Mouse (Mus musculus) hindbrain, embryonic 14.5 days (tissue): ENCODE data around the gene Tgm1. TPM values are rescaled to one million over a fixed set of nuclear protein-coding genes. Genes with fewer than 3 reads are reported as not detected.

Source experiments
- ATAC-seq: fragments of 200-750 bp; cut with Nextera tagmentation; 2 replicates; pipeline ENCODE4 v1.8.0; 2017; ENCODE audit warnings: moderate number of reproducible peaks, mild to moderate bottlenecking, moderate TSS enrichment, moderate library complexity; ENCODE audit not compliant: low FRiP score
- DNase-seq: peaks from one replicate; pipeline ENCODE4 v3.0.0-alpha.2; 2015; ENCODE audit warnings: low spot score
- H3K27ac ChIP-seq: fragments of 300-500 bp; sonication (generic); 2 replicates; pipeline ENCODE4 v1.5.1; 2014; ENCODE audit warnings: mild to moderate bottlenecking, moderate library complexity
- H3K27me3 ChIP-seq: fragments of 300-500 bp; sonication (generic); 2 replicates; pipeline ENCODE4 v1.6.1; 2014; ENCODE audit warnings: mild to moderate bottlenecking, low read length, mixed read lengths; ENCODE audit not compliant: control insufficient read depth, insufficient read depth
- H3K36me3 ChIP-seq: fragments of 300-500 bp; sonication (generic); replicated peaks from 2 replicates; pipeline ENCODE4 v1.6.1; 2014; ENCODE audit not compliant: control insufficient read depth, insufficient read depth
- H3K4me1 ChIP-seq: fragments of 300-500 bp; sonication (generic); replicated peaks from 2 replicates; pipeline ENCODE4 v1.6.1; 2014; ENCODE audit warnings: antibody characterized with exemption, low read length, mixed read lengths; ENCODE audit not compliant: control insufficient read depth, insufficient read depth
- H3K4me2 ChIP-seq: fragments of 300-500 bp; sonication (generic); replicated peaks from 2 replicates; pipeline ENCODE4 v1.6.1; 2014; ENCODE audit warnings: mild to moderate bottlenecking, moderate library complexity
- H3K4me3 ChIP-seq: fragments of 300-500 bp; sonication (generic); replicated peaks from 2 replicates; pipeline ENCODE4 v1.5.1; 2014; ENCODE audit warnings: mild to moderate bottlenecking, low read length
- H3K9ac ChIP-seq: fragments of 300-500 bp; sonication (generic); 2 replicates; pipeline ENCODE4 v1.6.1; 2014
- H3K9me3 ChIP-seq: fragments of 300-500 bp; sonication (generic); 2 replicates; pipeline ENCODE4 v1.6.1; 2016; ENCODE audit warnings: low read length; ENCODE audit not compliant: control insufficient read depth
- WGBS: fragments of 180-500 bp; shearing (Covaris S2); extraction: QIAGEN DNeasy Blood & Tissue Kit; methylation state at CpG from one replicate; pipeline ENCODE4 v1.1.7; 2014; 5-methylcytosine and 5-hydroxymethylcytosine counted together
- polyA plus RNA-seq: library from polyadenylated mRNA; unstranded; fragments of >200 nt; fragmentation: Nextera tagmentation; extraction: Ambion mirVana; gene quantifications from 2 replicates; pipeline ENCODE4 v1.2.1, GENCODE M21; 2014

The Tgm1 gene
- polyA plus RNA-seq, 1 experiment from 2014 or later: 0.25 TPM

- Histone ChIP-seq H3K9me3 (no peaks in the 10 kb centered on the region), H3K4me3 (no peak overlapping the region), H3K27me3 (no peaks in the 10 kb centered on the region), H3K4me2 (no peak overlapping the region), H3K27ac (no peak overlapping the region), H3K9ac (no peak overlapping the region), H3K4me1 (no peaks in the 10 kb centered on the region), H3K36me3 (no peaks in the 10 kb centered on the region)
- WGBS: 67% methylated on average over 9 of the region's 9 CpGs
- DNase-seq (no peak), ATAC-seq (no peak)
These were observed 12.6 kb downstream of the Tgm1 start for GRCm38 (mm10) chr14:55701131-55701530.

GRCm38 (mm10) chr14:55697226-55697625 lies 16.5 kb downstream of the Tgm1 start:
- no peak for ATAC-seq
- Histone ChIP-seq H3K4me3 (no peak overlapping the region), H3K9me3 (no peaks in the 10 kb centered on the region), H3K27ac (no peak overlapping the region), H3K36me3 (no peaks in the 10 kb centered on the region), H3K27me3 (no peaks in the 10 kb centered on the region), H3K9ac (no peak overlapping the region), H3K4me1 (no peaks in the 10 kb centered on the region), H3K4me2 (no peak overlapping the region)
- WGBS: 94% methylated on average over 4 of the region's 4 CpGs
- DNase-seq: no peak

GRCm38 (mm10) chr14:55689433-55689832 lies 24.3 kb downstream of the Tgm1 start:
- Histone ChIP-seq H3K9ac (no peak overlapping the region), H3K9me3 (no peaks in the 10 kb centered on the region)

GRCm38 (mm10) chr14:55682118-55682493 lies 31.6 kb downstream of the Tgm1 start:
- H3K4me2 ChIP-seq: peak overlapping the region; percentile 92
- WGBS: 17% methylated on average over 3 of the region's 3 CpGs
- peak overlapping the region; percentile 68 for H3K27ac ChIP-seq
- H3K4me1 ChIP-seq: peaks cover 7% of the 10 kb centered on the region
- ATAC-seq: peak; percentile 52; the same call in 1 of the 2 replicates
- H3K27me3 ChIP-seq: no peaks in the 10 kb centered on the region
- H3K9me3 ChIP-seq: no peaks in the 10 kb centered on the region
- H3K36me3 ChIP-seq: peaks cover 31% of the 10 kb centered on the region
- H3K9ac ChIP-seq: peak overlapping the region; percentile 46
- peak overlapping the region; percentile 72 for H3K4me3 ChIP-seq
- no peak for DNase-seq

More at GRCm38 (mm10) chr14:55689433-55689832, 24.3 kb downstream of the Tgm1 start:
- H3K4me2 ChIP-seq: no peak overlapping the region
- no peaks in the 10 kb centered on the region for H3K27me3 ChIP-seq
- no peaks in the 10 kb centered on the region for H3K4me1 ChIP-seq
- DNase-seq (no peak), ATAC-seq (no peak)
- H3K4me3 ChIP-seq: no peak overlapping the region
- 83% methylated on average over 10 of the region's 10 CpGs for WGBS
- H3K36me3 ChIP-seq: no peaks in the 10 kb centered on the region
- H3K27ac ChIP-seq: no peak overlapping the region

GRCm38 (mm10) chr14:55681160-55682117 lies 32.3 kb downstream of the Tgm1 start, which contains the start of gene Tinf2:
TSS of gene Tinf2 (minus strand) at chr14:55681820.
- under 1% methylated on average over 66 of the region's 66 CpGs for WGBS
- no peaks in the 10 kb centered on the region for H3K9me3 ChIP-seq
- peak within 1 kb of the TSS; percentile 92 for H3K4me2 ChIP-seq
- peak within 1 kb of the TSS; percentile 71 for H3K9ac ChIP-seq
- DNase-seq (peak; percentile 99), ATAC-seq (peak; percentile 99)
- peak within 1 kb of the TSS; percentile 72 for H3K4me3 ChIP-seq
- peak within 1 kb of the TSS; percentile 78 for H3K27ac ChIP-seq
- H3K4me1 ChIP-seq: peaks cover 7% of the 10 kb centered on the region
- H3K27me3 ChIP-seq: no peaks in the 10 kb centered on the region
- peaks cover 38% of the 10 kb centered on the region for H3K36me3 ChIP-seq

- no peaks in the 10 kb centered on the region for H3K27me3 ChIP-seq
- 84% methylated on average over 4 of the region's 4 CpGs for WGBS
- H3K4me3 ChIP-seq: no peak overlapping the region
- H3K4me1 ChIP-seq: peaks cover 12% of the 10 kb centered on the region
- no peak for ATAC-seq
- peaks cover 53% of the 10 kb centered on the region for H3K36me3 ChIP-seq
- DNase-seq: no peak
- no peak overlapping the region for H3K4me2 ChIP-seq
- H3K27ac ChIP-seq: no peak overlapping the region
- no peaks in the 10 kb centered on the region for H3K9me3 ChIP-seq
- H3K9ac ChIP-seq: no peak overlapping the region
These were observed 36.1 kb downstream of the Tgm1 start for GRCm38 (mm10) chr14:55677615-55678014.

- Histone ChIP-seq H3K4me2 (peak overlapping the region; percentile 71), H3K27me3 (no peaks in the 10 kb centered on the region), H3K9me3 (no peaks in the 10 kb centered on the region), H3K27ac (0 out of 2 replicates have a peak overlapping the region, but pooled peaks have one; percentile 92), H3K9ac (peak overlapping the region; percentile 75), H3K4me1 (peaks cover 20% of the 10 kb centered on the region), H3K4me3 (peak overlapping the region; percentile 78), H3K36me3 (peaks cover 36% of the 10 kb centered on the region)
- ATAC-seq (no peak), DNase-seq (no peak)
- 86% methylated on average over 7 of the region's 7 CpGs for WGBS
These were observed 41.0 kb downstream of the Tgm1 start for GRCm38 (mm10) chr14:55672741-55673060.

- H3K4me2 ChIP-seq: peak within 1 kb of the TSS; percentile 71
- peaks cover 20% of the 10 kb centered on the region for H3K4me1 ChIP-seq
- peak within 1 kb of the TSS; percentile 75 for H3K9ac ChIP-seq
- peak; percentile 98 for ATAC-seq
- H3K27me3 ChIP-seq: no peaks in the 10 kb centered on the region
- peak; percentile 91 for DNase-seq
- peaks cover 30% of the 10 kb centered on the region for H3K36me3 ChIP-seq
- WGBS: 2% methylated on average over 38 of the region's 38 CpGs
- H3K4me3 ChIP-seq: peak within 1 kb of the TSS; percentile 78
- no peaks in the 10 kb centered on the region for H3K9me3 ChIP-seq
- peak within 1 kb of the TSS; percentile 92 for H3K27ac ChIP-seq
These were observed 41.6 kb downstream of the Tgm1 start, which contains the start of the genes Gmpr2 and Nedd8 for GRCm38 (mm10) chr14:55671833-55672740. TSS of gene Gmpr2 (plus strand) at chr14:55671941. TSS of gene Nedd8 (minus strand) at chr14:55672124.

GRCm38 (mm10) chr14:55671486-55671832 lies 42.3 kb downstream of the Tgm1 start:
- under 1% methylated on average over 12 of the region's 12 CpGs for WGBS
- H3K4me2 ChIP-seq: peak overlapping the region; percentile 71
- ATAC-seq: peak; percentile 65

More at GRCm38 (mm10) chr14:55671486-55671832, 42.3 kb downstream of the Tgm1 start:
- peak overlapping the region; percentile 78 for H3K4me3 ChIP-seq
- no peaks in the 10 kb centered on the region for H3K27me3 ChIP-seq
- peak overlapping the region; percentile 92 for H3K27ac ChIP-seq
- DNase-seq: no peak
- peaks cover 27% of the 10 kb centered on the region for H3K36me3 ChIP-seq
- H3K9me3 ChIP-seq: no peaks in the 10 kb centered on the region
- peak overlapping the region; percentile 75 for H3K9ac ChIP-seq
- peaks cover 20% of the 10 kb centered on the region for H3K4me1 ChIP-seq
